Mouse (Mus musculus): ENCODE data around the gene Tfap2e. TPM values are rescaled to one million over a fixed set of nuclear protein-coding genes. Genes with fewer than 3 reads are reported as not detected.

Gene Tfap2e
- not detected in 2 replicates for polyA plus RNA-seq (2021; fragmentation: Nextera tagmentation)
- long read RNA-seq, experiment 1: 0 reads
- long read RNA-seq, experiment 2: 0 reads

GRCm38 (mm10) chr4:126736001-126736414 is at the start of gene Tfap2e:
Gene Tfap2e (minus strand): TSS chr4:126736240.

DNA sequence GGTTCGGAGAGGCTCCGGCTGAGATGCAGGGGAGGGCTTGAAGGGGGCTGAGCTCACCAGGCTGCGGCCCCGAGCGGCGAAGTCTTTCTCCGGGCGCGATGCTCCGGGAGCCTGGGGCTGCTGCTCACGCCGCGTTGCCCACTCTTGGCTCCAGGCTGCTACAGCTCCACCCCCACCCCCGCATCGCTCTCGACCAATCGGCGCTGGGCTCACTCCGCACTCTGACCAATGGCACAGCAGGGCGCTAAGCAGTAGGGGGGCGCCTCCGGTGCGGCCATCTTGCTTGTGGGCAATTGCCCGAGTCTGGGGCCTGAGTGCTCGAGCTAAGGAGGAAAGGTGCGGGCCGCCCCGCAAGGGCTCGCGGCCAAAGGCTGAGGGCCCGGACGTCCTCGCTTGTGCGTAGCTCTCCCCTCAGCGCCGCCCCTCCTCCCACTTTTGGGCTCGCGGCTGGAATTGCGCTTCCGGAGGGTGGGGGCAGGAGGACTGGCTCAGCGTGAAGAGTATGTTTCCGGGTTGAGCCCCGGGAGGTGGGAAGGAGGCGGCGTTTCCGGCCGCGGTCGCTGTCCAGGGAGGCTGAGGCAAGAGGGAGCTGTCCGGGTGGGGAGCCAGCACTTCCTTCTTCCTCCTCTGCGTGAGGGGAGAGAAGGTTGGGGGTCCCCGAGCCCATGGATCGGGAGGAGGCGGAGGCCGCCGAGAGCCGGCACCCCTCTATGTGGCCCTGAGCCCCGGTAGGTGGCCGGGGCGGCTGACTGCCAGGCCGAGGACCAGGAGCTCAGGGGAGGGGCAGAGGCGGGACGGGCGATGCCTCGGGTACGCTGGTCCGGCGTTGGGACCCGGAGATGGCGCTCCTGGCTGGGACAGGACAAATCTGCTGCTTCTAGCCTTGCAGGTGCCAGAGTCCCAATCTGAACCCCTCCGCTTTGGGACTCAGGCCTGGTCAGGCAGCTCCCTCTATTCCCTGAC is 17.5 kb upstream of the Tfap2e start, which contains the start of the genes Ncdn and AU040320:
TSS of gene Ncdn (minus strand) at position 171 of the 963 bp plus-strand sequence.
TSS of gene AU040320 (plus strand) at position 277 of the 963 bp plus-strand sequence.

GRCm38 (mm10) chr4:126677054-126678003 is 58.7 kb downstream of the Tfap2e start, which contains the start of gene Psmb2:
Gene Psmb2 (plus strand): TSS chr4:126677630.

Other genes with a start within 250 kb of the Tfap2e start
- gene Ago4, start 202.8 kb downstream of the Tfap2e start, polyA plus RNA-seq (2021; fragmentation: Nextera tagmentation): 0.51 and 1.2 TPM in 2 replicates
- 0.61 and 0.63 TPM in 2 replicates for gene Clspn, start 179.3 kb downstream of the Tfap2e start, polyA plus RNA-seq (2021; fragmentation: Nextera tagmentation)
- gene 5730409E04Rik, start 126.4 kb downstream of the Tfap2e start, polyA plus RNA-seq (2021; fragmentation: Nextera tagmentation): 24.2 and 51.4 TPM in 2 replicates
- gene Psmb2, start 58.6 kb downstream of the Tfap2e start, polyA plus RNA-seq (2021; fragmentation: Nextera tagmentation): 273 and 292 TPM in 2 replicates
- 286 and 412 TPM in 2 replicates for gene Ncdn, start 17.2 kb upstream of the Tfap2e start, polyA plus RNA-seq (2021; fragmentation: Nextera tagmentation)
- 25.4 and 30.5 TPM in 2 replicates for gene AU040320, start 17.3 kb upstream of the Tfap2e start, polyA plus RNA-seq (2021; fragmentation: Nextera tagmentation)
- 5.7 and 8.4 TPM in 2 replicates for gene Zmym4, start 231.9 kb upstream of the Tfap2e start, polyA plus RNA-seq (2021; fragmentation: Nextera tagmentation)